Mouse (Mus musculus) monocyte, adult 5-6 weeks (primary cell): ENCODE measurements at regions not wholly inside any gene's neighbourhood (a gene's known extent, or its start where the extent isn't known, plus 50 kb on each side); places are given as distances from the start of the nearest gene placed in this dataset.

Experiments used
- ATAC-seq: fragments of 153-309, 156-312 bp; replicated peaks from 2 replicates; pipeline ENCODE4 v1.8.0; 2017; ENCODE audit warnings: mild to moderate bottlenecking; ENCODE audit not compliant: low TSS enrichment, insufficient number of reproducible peaks, severe bottlenecking, poor library complexity, low FRiP score

- no peak for ATAC-seq
Observed at GRCm38 (mm10) chr12:118784643-118785042, 61.5 kb upstream of the Sp8 start.

- no peak for ATAC-seq
Observed at GRCm38 (mm10) chr12:118781978-118782377, 64.2 kb upstream of the Sp8 start.

- ATAC-seq = no peak
Observed at GRCm38 (mm10) chr12:118775463-118776064, 70.6 kb upstream of the Sp8 start.

- ATAC-seq = no peak
Observed at GRCm38 (mm10) chr12:118772790-118773189, 73.3 kb upstream of the Sp8 start.

GRCm38 (mm10) chr12:118766472-118766871 lies 79.7 kb upstream of the Sp8 start:
- ATAC-seq = no peak

GRCm38 (mm10) chr12:118754076-118754475 lies 92.1 kb upstream of the Sp8 start:
- no peak for ATAC-seq

- no peak for ATAC-seq
Observed at GRCm38 (mm10) chr12:118739103-118739502, 107.0 kb upstream of the Sp8 start.

- no peak for ATAC-seq
Observed at GRCm38 (mm10) chr12:118725891-118726290, 120.2 kb upstream of the Sp8 start.

GRCm38 (mm10) chr12:118719878-118720573 lies 126.1 kb upstream of the Sp8 start:
- ATAC-seq = no peak

GRCm38 (mm10) chr12:118716824-118717223 lies 129.3 kb upstream of the Sp8 start:
- no peak for ATAC-seq

GRCm38 (mm10) chr12:118706626-118707025 lies 139.5 kb upstream of the Sp8 start:
- no peak for ATAC-seq

GRCm38 (mm10) chr12:118704826-118705225 lies 141.3 kb upstream of the Sp8 start:
- no peak for ATAC-seq

- no peak for ATAC-seq
Observed at GRCm38 (mm10) chr12:118703730-118704129, 142.4 kb upstream of the Sp8 start.

- no peak for ATAC-seq
Observed at GRCm38 (mm10) chr12:118703068-118703662, 143.0 kb upstream of the Sp8 start.

- ATAC-seq = no peak
Observed at GRCm38 (mm10) chr12:118701838-118702237, 144.3 kb upstream of the Sp8 start.

GRCm38 (mm10) chr12:118698110-118698509 lies 148.0 kb upstream of the Sp8 start:
- no peak for ATAC-seq

- no peak for ATAC-seq
Observed at GRCm38 (mm10) chr12:118694701-118695100, 151.4 kb upstream of the Sp8 start.

GRCm38 (mm10) chr12:118682902-118683301 lies 163.2 kb upstream of the Sp8 start:
- no peak for ATAC-seq

- no peak for ATAC-seq
Observed at GRCm38 (mm10) chr12:118677989-118678388, 168.1 kb upstream of the Sp8 start.

- no peak for ATAC-seq
Observed at GRCm38 (mm10) chr12:118661575-118661974, 184.6 kb upstream of the Sp8 start.
